Mouse (Mus musculus) brown adipose tissue, adult 24 weeks (tissue): Measurements from ENCODE around the gene Myl3. TPM values are rescaled to one million over a fixed set of nuclear protein-coding genes. Genes with fewer than 3 reads are reported as not detected.

ENCODE experiments used
- H3K27ac ChIP-seq: fragments of 200-500 bp; replicated peaks from 2 replicates; pipeline ENCODE4 v1.5.1; 2012; ENCODE audit warnings: low read depth, mild to moderate bottlenecking, low read length
- H3K4me1 ChIP-seq: fragments of 200-500 bp; 2 replicates; pipeline ENCODE4 v1.6.1; 2012; ENCODE audit warnings: low read length, mixed read lengths; ENCODE audit not compliant: control insufficient read depth, insufficient read depth, insufficient read length
- H3K4me3 ChIP-seq: fragments of 200-500 bp; 2 replicates; pipeline ENCODE4 v1.5.1; 2012; ENCODE audit warnings: low read depth, mild to moderate bottlenecking, low read length, moderate library complexity; ENCODE audit not compliant: insufficient read depth
- polyA plus RNA-seq: library from polyadenylated mRNA; stranded (reverse); fragments of >200 nt; gene quantifications from 2 replicates; pipeline ENCODE4 v1.2.4, GENCODE M21; 2012; ENCODE audit not compliant: missing spikeins, insufficient read depth, insufficient read length

The Myl3 gene
- polyA plus RNA-seq, 1 experiment: 23.5 TPM

DNA sequence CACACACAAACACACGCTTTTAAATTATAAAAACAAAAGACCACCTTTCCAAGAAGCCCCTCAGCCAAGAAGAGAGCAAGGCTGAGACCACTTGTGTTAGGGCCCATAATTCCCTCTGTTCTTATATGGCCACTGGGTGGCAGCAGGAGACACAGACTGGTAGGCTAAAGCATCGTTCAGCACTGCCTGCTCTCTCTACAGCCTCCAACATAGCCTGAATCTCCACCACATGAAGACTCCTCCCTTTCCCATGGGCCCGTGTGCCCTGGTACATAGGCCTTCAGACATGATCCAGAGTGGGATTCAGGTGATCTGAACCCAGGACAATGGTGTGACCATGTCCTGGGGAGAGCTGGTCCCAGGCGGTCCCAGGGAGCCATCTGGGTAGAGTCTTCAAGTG is 24.9 kb upstream of the Myl3 start:
- no peak overlapping the region for H3K27ac ChIP-seq
- no peak overlapping the region for H3K4me3 ChIP-seq

GRCm38 (mm10) chr9:110718071-110718470 is 23.6 kb upstream of the Myl3 start:
- no peaks in the 10 kb centered on the region for H3K4me1 ChIP-seq
- H3K4me3 ChIP-seq: no peak overlapping the region
- no peak overlapping the region for H3K27ac ChIP-seq

More for the DNA sequence above, 24.9 kb upstream of the Myl3 start:
- no peaks in the 10 kb centered on the region for H3K4me1 ChIP-seq

DNA sequence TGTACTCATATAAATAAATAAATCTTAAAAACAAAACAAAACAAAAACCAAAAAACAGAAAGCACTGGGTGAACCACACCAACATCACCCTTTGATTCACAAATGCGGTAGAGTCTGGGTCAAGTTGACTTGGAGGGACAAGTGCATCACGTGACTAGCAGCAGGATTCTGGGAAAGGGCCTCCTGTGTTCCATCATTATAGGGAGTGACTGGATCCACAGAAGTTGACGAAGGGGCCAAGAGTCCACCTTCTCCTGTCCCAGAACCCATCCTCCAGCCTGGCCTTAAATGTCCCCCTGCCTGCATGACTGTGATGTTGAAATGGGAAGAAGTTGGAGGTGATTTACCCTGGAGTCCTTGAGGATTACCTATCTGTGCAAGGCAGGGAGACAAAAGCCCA is 22.9 kb upstream of the Myl3 start:
- H3K4me3 ChIP-seq: no peak overlapping the region
- no peaks in the 10 kb centered on the region for H3K4me1 ChIP-seq
- H3K27ac ChIP-seq: no peak overlapping the region

DNA sequence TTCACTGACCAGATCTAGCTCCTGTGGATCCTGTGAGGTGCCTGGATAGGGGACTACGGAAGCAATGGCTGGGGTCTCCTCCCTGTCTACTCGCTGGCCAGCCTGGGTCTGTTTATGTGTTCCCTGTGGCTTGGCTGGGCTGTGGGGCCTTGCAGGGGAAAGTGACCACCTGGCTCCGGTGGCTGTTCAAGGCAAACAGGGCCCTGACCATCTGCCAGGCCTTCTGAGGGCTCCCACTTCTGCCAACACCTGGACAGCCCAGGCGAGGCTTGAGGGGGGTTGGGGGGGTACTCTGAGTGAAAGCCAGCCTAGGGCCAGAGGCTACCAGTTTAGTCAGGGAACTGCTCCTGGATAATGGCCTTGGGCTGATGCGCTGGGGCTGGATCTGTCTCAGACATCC is 21.7 kb upstream of the Myl3 start:
- Histone ChIP-seq H3K4me3 (no peak overlapping the region), H3K4me1 (no peaks in the 10 kb centered on the region), H3K27ac (no peak overlapping the region)

- Histone ChIP-seq H3K4me3 (no peak overlapping the region), H3K4me1 (no peaks in the 10 kb centered on the region), H3K27ac (no peak overlapping the region)
Measured at GRCm38 (mm10) chr9:110722060-110722459, 19.6 kb upstream of the Myl3 start.

DNA sequence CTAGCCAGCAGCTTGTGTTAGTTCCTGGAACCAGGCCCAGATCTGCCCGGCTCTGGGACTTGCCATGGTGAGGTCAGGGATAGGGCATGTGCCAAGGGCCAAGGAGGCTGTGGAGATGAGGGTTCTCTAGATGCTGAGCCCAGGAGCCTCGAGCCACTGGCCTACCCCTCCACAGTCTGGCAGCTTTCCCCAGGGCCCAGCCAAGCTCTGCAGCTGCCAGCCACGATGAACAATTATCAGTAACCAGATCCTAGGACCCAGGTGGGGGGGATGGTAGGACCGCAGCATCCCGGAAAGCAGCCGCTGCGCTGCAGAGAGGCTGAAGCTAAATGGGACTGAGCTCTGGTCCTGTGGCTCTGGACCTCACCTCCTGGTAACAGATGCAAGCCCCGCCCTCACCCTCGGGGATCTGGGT is 15.9 kb upstream of the Myl3 start:
- no peak overlapping the region for H3K27ac ChIP-seq
- H3K4me1 ChIP-seq: no peaks in the 10 kb centered on the region
- H3K4me3 ChIP-seq: no peak overlapping the region

DNA sequence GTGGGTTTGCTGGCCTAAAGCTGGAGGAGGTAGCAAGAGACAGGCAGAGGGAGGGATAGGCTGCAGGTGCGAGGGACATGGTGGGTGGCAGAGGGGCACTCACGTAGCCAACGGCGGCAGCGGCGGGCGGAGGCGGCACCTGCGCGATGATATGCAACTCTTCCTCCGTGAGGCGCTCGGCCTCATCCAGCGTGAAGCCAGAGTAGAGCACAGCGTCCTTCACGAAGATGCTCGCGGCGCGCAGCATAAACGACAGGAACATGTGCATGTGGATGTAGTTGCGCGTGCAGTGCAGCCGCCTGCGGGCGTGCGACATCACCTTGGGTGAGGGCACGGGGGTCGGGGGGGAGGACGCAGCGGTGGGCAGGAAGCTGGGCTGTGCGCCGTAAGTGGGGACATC is 14.8 kb upstream of the Myl3 start:
- H3K4me3 ChIP-seq: no peak overlapping the region
- H3K4me1 ChIP-seq: no peaks in the 10 kb centered on the region
- no peak overlapping the region for H3K27ac ChIP-seq

DNA sequence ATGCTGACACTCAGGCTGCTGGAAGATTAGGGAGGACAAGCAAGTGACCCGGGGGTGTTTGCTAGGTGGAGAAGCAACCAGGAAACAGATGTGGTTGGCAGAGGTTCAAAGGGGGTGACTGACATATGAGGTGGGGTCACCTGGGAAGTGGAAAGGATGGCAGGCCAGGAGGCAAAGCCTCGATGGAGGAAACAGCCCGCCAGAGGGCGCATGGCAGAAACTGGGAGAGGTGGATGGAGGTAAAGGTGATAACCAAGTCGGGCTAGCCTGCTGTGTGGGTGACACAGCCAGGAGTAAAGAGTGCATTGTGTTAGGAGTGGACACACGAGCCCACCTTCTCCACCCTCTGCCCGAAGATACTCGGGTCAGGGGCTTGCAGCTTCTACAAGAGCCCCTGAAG is 11.8 kb upstream of the Myl3 start:
- Histone ChIP-seq H3K27ac (no peak overlapping the region), H3K4me3 (no peak overlapping the region), H3K4me1 (peaks cover 3% of the 10 kb centered on the region; the same call in 1 of the 2 replicates)

- Histone ChIP-seq H3K4me3 (no peak overlapping the region), H3K27ac (no peak overlapping the region), H3K4me1 (peaks cover 3% of the 10 kb centered on the region; the same call in 1 of the 2 replicates)
Measured at GRCm38 (mm10) chr9:110731859-110732258, 9.8 kb upstream of the Myl3 start.

GRCm38 (mm10) chr9:110732623-110733022 is 9.0 kb upstream of the Myl3 start:
- H3K4me1 ChIP-seq: peaks cover 3% of the 10 kb centered on the region; the same call in 1 of the 2 replicates
- peak overlapping the region; percentile 51 for H3K4me3 ChIP-seq
- H3K27ac ChIP-seq: peak overlapping the region; percentile 55

GRCm38 (mm10) chr9:110733102-110733501 is 8.6 kb upstream of the Myl3 start:
- Histone ChIP-seq H3K4me1 (peaks cover 3% of the 10 kb centered on the region; the same call in 1 of the 2 replicates), H3K4me3 (peak overlapping the region; percentile 51), H3K27ac (peak overlapping the region; percentile 55)

DNA sequence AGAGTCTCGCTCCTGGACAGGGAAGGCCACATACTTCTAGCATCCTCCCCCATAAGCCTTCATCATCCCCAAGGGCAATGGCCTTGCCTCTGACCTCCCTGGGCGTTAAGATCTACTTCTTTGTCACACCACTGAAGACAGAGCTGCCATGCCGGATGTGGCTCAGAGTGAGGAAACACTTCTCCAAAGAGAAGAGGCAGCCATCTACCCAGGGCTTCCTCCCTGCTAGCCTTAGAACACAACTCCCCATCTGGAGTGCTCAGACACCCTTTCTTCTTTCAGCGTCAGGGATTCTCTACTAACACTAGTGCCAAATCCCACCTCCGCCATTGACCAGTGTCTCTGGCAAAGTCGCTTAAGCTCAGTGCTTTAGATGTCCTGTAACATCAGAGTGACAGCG is 7.5 kb upstream of the Myl3 start:
- peaks cover 3% of the 10 kb centered on the region; the same call in 1 of the 2 replicates for H3K4me1 ChIP-seq
- H3K27ac ChIP-seq: no peak overlapping the region
- H3K4me3 ChIP-seq: no peak overlapping the region

- H3K4me1 ChIP-seq: peaks cover 3% of the 10 kb centered on the region; the same call in 1 of the 2 replicates
- no peak overlapping the region for H3K4me3 ChIP-seq
- H3K27ac ChIP-seq: no peak overlapping the region
Measured at GRCm38 (mm10) chr9:110736362-110736761, 5.3 kb upstream of the Myl3 start.

DNA sequence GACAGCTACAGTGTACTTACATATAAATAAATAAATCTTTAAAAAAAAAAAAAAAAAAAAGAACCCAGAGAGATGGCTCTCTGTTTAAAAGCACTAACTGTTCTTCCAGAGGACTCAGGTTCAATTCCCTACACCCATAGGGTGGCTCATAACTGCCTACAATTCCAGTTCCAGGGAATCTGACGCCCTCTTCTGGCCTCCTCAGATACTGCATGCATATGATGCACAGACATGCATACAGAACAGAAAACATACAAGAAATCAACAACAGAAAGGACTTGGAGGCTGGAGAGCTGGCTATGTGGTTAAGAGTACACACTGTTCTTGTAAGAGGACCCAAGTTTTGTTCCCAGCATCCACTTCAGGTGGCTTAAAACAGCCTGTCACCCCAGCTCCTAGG is 3.6 kb upstream of the Myl3 start:
- H3K27ac ChIP-seq: no peak overlapping the region
- no peak overlapping the region for H3K4me3 ChIP-seq

GRCm38 (mm10) chr9:110739961-110740360 is 1.7 kb upstream of the Myl3 start:
- H3K27ac ChIP-seq: no peak overlapping the region
- H3K4me1 ChIP-seq: no peaks in the 10 kb centered on the region
- no peak overlapping the region for H3K4me3 ChIP-seq

More for the DNA sequence above, 3.6 kb upstream of the Myl3 start:
- peaks cover 3% of the 10 kb centered on the region; the same call in 1 of the 2 replicates for H3K4me1 ChIP-seq

- no peaks in the 10 kb centered on the region for H3K4me1 ChIP-seq
- peak overlapping the region; percentile 97 for H3K4me3 ChIP-seq
- H3K27ac ChIP-seq: peak overlapping the region; percentile 66; the same call in 1 of the 2 replicates
Measured at GRCm38 (mm10) chr9:110742295-110742950, 762 bp downstream of the Myl3 start.
